Mouse (Mus musculus) layer of hippocampus, adult 18-20 months (tissue): ENCODE results near the gene Bcl6. TPM values are rescaled to one million over a fixed set of nuclear protein-coding genes. Genes with fewer than 3 reads are reported as not detected.

Experiments
- DNase-seq, 2 experiments: peaks; one replicate each; pipeline ENCODE4 v3.0.0; 2022; ENCODE audit warnings: low spot score in 2 of 2
- total RNA-seq, 2 experiments: library from RNA; stranded (reverse); gene quantifications; 2 replicates each; pipeline ENCODE4 v1.2.3; 2021

The Bcl6 gene
- total RNA-seq, 2 experiments from 2014 or later: 55.9 to 63.8 TPM

DNA sequence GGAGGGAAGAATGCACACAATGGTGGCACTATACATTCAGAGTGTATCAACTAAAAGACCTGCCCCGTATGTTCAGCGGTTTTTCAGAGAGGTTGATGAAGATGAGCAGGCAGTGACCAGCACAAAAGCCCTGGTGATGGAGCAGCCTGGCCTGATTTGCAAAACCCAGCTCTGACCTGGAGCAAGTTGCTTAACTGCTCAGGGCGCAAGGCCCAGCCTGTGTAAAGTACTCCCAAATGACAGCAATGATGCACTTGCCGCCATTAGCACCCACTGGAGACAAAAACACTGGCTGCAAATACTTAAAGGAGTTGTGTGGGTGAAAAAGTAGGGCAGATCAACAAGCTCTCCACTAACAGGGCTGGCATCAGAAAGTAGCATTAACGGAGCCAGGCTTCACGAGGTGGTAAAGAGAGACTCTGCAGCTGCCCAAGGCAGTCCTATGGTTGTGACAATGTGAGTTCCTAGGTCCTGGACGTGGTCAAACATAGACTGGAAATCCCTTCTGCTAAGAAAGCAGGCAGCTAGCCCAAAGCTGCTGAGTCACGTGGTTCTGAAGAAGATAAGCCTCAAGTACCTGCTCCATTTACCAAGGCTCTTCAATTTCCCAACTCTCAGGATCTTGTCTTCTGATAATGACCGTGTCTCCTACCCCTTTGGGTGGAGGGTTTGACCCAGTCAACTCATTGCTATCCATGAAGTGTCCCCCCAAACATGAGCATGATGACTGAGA, 14.9 kb downstream of the Bcl6 start:
- DNase-seq: no peak

DNA sequence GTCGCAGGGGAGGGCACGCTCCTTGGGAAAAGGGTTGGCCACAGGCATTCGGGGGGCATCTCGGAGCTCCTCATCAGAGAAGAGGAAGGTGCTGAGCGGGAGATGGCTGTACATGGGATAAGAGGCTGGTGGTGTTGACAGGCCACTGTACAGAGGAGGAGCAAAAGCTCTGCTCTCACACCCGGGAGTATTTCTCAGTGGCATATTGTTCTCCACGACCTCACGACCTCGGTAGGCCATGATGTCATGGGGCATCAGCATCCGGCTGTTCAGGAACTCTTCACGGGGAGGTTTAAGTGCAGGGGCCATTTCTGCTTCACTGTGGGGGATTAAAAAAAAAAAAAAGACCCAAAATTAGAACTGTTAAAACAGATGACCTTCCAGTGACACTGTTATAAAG, 15.8 kb downstream of the Bcl6 start:
- no peak for DNase-seq

DNA sequence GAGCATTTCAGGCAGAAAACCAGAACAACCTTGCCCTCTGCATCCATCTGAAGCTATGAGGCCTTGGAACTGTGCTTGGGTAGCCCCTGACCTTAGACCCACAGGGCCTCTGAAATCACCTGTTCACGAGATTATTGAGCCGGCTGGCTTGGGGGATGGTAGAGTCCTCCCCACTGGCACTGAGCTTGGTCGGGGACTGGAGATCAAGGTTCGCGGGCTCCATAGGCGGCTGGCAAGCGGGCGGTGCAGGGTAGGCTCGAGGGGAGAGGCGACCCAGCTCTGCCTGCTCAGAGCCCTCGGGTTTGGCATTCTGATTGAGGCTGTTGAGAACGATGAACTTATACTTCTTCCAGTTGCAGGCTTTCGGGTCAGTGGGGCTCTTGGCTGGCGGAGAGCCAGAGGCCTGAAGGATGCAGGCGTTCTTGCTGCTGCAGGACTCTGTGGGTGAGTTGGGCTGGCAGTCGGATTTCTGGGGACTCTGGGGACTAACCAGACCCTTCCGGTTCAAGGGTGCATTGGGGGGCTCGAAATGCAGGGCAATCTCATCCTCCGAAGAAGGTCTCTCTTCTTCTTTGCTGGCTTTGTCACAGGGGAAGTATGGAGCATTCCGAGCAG, 16.4 kb downstream of the Bcl6 start:
- no peak for DNase-seq

DNA sequence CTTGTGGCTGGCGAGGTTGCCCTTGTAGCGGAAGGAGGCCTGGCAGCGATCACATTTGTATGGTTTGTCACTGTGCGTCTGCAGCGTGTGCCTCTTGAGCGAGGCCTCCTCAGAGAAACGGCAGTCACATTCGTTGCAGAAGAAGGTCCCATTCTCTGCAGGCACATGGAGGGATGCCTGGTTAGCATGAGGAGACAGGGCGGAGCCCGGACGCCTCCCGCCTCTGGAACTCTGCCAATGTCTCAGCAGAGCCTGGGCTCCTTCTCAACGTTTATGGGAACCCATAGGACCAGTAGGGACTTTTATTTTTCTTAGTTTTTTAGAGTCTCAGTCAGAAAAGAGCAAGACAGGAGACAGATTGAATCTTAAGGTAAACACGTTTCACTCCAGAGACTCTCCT, 18.7 kb downstream of the Bcl6 start:
- DNase-seq: no peak

DNA sequence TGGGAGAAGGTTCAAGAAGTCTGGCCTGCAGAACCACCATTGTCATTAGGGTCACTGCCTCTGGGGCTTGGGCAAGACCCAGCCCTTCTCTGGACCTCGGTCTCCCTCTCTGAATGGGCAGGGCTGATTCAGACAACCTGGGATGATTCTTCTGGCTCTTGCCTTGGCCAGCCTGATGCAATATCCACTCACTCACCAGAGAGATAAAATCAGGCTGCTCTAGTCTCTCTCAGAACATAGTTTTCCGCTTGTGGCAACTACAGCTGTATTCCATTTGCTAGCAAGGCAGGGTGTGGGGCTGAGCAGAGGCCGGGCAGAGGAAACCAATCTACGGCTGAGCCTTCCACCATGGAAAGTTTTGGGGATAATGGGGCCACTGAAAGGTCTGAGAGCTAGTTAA, 19.8 kb downstream of the Bcl6 start:
- DNase-seq: no peak

DNA sequence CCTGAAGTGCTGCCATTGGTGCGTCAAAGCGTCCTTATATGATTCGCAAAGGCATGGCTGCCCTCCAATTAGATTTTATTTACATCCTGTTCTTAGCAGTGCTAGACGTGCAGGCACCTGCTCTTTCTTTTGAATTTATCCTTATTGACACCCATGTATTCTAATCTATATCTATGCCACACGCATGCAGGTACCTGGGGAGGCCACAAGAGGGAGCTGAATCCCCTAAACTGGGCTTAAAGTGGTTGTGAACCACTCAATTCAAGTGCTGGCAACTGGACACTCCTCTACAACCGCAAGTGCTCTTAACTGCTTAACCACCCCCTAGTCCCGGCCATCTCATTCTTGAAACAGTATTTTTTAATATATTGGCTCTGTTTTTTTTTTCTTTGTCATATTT, 21.4 kb downstream of the Bcl6 start:
- no peak for DNase-seq

DNA sequence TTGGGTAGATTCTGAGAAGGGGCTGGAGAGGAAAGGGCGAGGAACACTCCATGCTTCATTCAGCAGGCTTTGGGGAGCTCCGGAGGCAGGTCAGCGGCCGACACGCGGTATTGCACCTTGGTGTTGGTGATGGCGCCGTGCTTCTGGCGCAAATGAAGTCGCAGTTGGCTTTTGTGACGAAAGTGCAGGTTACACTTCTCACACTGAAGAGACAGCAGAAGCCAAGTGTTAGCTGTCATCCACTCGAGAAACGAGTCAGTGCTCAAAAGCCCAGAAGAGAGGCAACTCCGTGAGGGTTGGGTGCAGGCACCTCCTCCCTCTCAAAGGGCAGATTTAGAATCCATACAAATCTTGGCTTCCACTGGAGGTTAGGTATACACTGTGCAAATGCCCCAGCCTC, 22.6 kb downstream of the Bcl6 start:
- no peak for DNase-seq

DNA sequence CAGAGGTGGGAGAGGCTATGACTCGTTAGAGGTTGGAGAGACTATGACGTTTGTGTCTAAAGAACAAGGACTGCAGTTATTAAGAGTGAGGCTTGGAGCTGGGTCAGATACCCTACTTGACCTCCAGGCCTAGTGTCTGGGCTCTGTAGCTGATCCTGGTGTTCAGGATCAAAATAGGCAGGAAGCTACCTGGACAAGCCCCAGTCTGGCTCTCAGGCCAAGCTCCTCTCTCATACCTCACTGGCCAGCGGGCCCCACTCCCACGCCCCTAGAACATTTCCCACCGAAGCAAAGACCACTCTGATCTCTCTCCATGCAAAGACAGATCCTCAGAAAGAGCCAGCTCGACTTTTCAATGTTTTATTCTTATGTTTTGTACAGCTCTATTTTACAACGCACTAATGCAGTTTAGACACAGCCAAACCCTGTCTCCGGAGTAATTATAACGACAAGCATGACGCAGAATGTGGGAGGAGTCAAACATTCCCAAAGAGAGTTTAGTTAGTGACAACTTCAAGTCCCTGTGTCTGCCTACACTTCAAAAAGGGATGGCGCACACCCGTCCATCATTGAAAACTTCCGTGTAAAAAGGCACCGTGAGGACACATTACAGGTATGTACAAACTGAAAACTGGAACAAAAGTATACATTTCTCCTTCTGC, 23.8 kb downstream of the Bcl6 start:
- no peak for DNase-seq

DNA sequence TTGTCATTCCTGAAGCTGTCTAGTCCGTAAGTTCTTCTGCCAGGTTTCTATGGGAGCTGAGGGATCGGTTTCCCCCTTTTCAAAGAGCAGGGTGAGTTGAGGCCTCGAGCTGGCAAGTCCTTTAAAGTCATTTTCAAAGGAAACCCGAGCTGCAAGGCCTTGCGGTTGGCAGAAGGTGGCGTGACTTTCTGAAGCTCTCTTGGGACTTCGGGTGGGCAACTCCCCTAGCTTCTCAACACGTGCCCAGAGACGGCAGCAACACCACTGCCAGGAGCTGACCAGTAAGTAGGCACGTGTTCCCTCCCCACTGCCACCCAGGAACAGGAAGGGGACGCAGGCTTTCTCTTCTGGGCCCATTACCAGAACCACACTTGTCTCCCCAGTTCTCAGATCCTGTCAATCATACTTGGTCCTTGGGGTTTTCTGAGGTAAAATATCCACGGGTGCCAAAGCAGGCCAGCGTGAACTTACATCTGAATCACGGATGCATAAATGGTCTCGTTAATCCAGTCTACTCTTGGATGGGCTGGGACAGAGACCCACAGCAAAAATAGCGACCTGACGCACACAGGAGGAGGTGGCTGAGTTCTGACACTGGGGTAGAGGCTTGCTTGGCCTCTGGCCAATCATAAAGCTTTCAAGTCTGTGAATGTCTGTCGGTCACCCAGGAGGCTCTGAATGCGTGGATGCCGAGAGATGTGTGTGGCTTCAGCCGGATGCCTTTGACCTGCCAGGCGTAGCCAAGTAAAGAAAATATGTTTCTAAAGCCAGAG, 24.6 kb downstream of the Bcl6 start:
- DNase-seq: no peak

DNA sequence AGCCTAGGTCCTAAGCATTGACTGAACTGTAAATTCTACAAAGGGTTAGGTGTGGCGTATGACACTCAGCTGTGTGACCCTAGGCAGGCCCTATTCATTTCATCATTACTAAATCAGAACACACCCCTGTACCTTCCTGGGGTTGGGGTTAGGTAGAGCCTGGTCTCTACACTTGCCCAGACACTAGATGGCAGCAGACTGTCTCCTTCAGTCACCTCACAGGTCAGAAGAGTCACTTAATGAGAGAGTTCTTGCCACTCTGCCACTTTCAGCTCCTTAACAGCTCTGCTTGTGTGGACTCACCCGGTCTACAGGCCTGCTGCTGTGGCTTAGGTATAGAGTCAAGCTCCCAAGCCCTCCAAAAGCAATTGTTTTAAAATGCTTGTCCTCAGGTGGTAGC, 26.3 kb downstream of the Bcl6 start:
- DNase-seq: no peak

DNA sequence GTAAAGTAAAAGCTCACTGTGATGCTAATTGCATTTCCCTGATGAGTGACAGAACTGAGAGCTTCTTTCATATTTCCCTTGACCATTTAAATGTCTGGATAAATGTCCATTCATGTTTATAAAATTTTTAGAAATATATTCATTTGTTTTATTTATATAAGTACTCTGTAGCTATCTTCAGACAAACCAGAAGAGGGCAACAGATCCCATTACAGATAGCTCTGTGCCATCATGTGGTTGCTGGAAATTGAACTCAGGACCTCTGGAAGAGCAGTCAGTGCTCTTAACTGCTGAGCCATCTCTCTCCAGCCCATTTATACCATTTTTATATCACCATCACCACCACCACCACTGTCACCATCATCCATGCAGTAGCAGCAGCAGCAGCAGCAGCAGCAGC, 29.7 kb downstream of the Bcl6 start:
- no peak for DNase-seq

DNA sequence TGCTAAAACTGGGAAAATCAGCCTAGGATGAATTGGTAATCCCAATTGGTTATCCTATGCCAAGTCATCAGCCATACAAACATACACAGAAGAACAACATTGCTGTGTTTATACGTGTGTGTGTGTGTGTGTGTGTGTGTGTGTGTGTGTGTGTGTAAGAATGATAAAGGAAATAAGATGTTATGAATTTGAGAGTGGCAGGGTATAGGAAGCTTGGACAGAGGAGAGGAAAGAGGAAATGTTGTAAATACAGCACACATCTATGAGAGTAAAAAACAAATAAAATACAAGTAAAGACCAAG, 34.7 kb downstream of the Bcl6 start:
- DNase-seq: no peak

DNA sequence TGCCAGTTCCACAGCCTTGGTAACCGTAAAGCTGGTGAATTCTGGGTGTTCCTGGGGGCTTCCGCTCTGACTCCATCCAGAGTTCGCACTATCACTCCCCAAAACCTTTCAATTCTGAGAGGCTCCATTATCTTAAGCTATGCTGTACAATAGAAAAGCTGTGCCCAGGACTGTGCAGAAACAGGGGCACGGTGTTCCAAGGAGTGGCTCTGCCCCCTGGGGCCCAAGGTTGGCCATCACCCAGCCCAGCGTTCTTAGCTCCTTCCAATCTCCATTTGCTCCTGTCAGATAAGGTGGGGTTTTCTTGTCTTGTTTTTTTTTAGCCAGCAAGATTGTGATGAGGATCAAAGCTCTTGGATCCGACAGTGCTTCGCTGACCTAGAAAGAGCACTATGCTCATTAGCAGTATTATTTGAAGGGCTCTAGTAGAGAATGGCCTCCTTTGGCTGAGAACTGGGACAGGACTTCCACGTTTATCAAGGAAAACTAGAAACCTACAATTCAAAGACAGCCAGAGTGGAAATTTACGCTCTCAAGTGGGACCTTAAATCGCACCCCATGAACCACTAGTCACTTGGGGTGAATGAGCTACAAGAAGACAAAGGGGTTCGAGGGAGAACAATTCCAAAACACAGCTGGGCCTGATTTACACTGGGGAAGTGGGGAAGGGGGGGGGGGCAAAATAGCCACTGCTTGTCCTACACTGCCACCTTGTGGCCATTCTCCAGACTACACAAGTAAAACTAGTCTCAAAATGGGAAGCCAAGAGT, 35.3 kb downstream of the Bcl6 start:
- peak in 1 of 2 experiments; percentile 70 for DNase-seq

DNA sequence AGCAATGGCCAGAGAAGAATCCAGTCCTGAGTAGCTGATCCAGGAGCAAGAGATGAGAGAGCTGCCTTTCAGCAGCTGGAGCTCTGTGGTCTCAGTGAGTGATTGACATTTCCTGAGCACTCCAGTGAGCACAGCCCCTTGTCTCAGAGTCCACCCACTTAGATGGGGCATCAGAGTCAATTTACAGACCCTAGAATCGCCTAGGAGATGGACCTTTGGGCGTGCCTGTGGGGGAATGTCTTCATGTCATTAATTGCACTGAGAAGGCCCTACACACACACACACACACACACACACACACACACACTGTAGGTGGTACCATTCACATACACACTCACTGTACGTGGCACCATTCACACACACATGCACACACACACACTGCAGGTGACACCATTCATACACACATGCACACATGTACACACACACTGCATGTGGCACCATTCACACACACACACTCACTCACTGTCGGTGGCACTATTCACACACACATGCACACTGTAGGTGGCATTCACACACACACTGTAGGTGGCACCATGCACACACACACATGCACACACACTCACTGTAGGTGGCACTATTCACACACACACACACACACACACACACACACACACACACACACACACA, 36.4 kb downstream of the Bcl6 start:
- DNase-seq: no peak

DNA sequence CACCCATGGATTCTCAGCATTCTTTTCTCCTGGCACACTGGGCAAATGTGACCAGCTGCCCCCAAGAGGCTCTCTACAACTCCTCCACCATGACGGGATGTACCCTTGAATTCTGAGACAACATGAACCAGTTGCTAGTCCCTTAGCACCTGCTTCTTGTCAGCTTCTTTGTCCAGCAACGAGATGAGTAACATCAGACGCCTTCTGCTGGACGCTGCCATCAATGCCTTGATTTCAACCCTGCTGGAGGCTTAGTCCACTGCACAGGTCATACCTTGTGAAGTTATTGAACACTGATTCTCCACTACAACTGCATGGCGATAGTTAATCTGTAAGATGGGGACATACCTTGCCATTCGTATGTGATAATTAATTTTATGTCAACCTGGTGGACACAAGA, 41.0 kb downstream of the Bcl6 start:
- no peak for DNase-seq

DNA sequence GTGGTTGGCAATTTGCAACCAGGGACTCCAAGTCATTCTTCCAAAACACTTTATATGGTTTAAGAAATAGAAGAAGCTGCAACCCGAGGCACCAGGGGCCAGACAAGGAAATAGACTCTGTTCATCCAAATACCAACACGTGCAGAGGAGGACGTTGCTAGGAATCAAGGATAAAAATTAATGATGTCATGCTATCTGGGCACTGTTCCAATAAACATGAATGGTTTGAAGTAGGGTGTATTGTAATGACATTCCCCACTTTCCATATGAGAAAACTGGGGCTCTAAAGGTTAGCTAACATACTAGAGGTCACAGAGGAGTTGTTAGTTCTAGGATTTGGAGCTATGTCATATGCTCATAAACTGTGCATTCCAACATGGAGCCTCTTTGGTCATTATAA, 43.9 kb downstream of the Bcl6 start:
- no peak for DNase-seq

DNA sequence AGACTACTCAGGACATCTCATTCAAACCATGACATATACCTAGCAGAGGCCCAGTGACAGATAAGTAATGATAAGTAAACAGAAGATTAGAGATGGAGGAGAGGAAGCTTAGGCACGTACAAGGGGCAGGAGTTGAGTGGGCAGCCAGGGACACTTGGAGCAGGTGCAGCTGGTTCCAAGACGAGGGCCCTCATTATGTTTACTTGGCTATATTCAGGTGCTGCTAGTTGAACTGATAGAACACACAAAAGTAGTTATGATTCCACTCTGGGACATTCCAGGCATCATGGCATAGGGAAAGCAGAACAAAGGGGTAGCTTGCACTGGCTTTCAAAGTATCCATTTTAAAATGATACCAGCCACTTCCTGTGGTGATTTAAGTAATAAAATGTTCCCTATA, 54.3 kb downstream of the Bcl6 start:
- DNase-seq: no peak

DNA sequence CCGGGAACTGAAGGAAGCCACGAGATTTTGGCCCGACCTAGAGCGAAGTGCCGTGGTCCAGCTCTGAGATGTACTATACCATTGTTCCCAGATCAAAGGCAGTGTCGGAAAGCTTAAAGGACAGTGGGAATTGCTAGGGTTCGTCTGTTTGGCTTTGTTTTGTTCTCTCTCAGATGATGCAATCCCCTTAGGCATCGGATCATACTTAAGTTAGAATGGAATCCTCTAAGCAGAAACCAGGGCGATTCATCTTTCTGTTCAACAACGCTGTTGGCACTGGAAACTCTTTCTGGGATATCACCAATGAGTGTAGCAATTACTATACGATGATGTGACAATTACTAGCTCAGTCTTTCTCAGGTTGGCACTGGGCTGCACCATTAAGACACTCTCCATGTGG, 56.4 kb downstream of the Bcl6 start, which contains the start of gene Rtp2:
TSS of gene Rtp2 (minus strand) at position 101 of the 400 bp plus-strand sequence.
- DNase-seq: no peak

DNA sequence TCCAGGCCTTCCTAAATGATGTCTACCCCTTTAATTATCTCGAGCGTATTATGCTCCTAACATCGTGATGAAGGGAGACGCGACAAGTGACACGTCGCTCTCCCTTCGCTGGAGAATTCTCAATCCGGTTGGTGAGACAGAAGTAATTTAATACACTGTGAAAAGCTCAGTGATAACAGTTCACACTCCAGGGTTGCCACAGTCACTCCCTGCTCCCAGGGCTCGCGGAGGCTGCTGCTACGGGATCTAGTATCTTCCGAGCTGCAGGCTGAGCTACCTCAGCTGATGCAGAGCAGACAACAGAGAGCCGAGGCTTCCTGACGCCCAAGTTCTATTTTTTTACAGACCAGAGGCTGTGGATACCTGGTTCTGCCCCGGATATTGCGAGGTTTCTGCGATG, 57.4 kb downstream of the Bcl6 start:
- no peak for DNase-seq

DNA sequence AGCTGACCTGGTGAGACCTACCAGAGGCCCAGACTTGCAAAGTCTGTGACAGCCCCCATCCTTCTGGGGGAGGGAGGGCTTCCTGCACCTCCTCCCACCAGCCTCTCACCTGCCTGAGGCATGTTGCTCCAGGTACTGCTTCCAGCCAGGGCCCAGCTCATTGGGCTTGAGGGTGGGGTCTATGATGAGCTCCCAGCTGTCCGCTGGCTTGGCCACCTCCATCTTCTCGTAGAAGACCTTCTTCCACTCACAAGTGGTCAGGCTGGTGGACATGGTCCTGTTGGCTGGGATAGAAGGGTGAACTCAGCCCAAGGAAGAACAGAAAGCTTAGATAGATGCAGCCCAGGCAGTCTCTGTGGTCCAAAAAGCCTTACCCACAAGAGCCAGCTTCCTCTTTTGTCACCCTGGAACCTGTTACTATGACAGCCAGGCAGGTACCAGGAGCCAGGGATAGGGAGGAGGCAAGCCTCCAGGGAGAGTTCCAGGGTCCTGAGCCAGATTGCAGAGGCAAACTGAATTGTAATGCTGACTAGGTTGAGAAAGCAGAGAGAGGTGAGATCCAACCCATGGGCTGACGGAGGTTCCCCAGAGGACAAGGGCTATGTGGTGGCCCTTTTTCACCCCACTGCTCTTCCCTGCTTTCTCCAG, 58.1 kb downstream of the Bcl6 start:
- DNase-seq: no peak
